Mouse (Mus musculus) midbrain, embryonic 13.5 days (tissue): ENCODE data around the gene Cbln4. TPM values are rescaled to one million over a fixed set of nuclear protein-coding genes. Genes with fewer than 3 reads are reported as not detected.
A peak's percentile ranks its signal among the peaks of the same experiment; 100 is the strongest.

Experiments
- ATAC-seq: fragments of 200-750 bp; cut with Nextera tagmentation; 2 replicates; pipeline ENCODE4 v1.8.0; 2017; ENCODE audit warnings: mild to moderate bottlenecking, moderate TSS enrichment, moderate library complexity
- H3K27ac ChIP-seq: fragments of 300-500 bp; sonication (generic); 2 replicates; pipeline ENCODE4 v1.5.1; 2015; ENCODE audit warnings: inconsistent platforms, mild to moderate bottlenecking, moderate library complexity
- H3K27me3 ChIP-seq: fragments of 300-500 bp; sonication (generic); 2 replicates; pipeline ENCODE4 v1.6.1; 2015; ENCODE audit warnings: mild to moderate bottlenecking, inconsistent platforms
- H3K36me3 ChIP-seq: fragments of 300-500 bp; sonication (generic); 2 replicates; pipeline ENCODE4 v1.6.1; 2015; ENCODE audit warnings: mild to moderate bottlenecking, inconsistent platforms
- H3K4me1 ChIP-seq: fragments of 300-500 bp; sonication (generic); replicated peaks from 2 replicates; pipeline ENCODE4 v1.6.1; 2015; ENCODE audit warnings: inconsistent platforms
- H3K4me2 ChIP-seq: fragments of 300-500 bp; sonication (generic); replicated peaks from 2 replicates; pipeline ENCODE4 v1.6.1; 2015; ENCODE audit warnings: moderate library complexity, mild to moderate bottlenecking, inconsistent platforms
- H3K4me3 ChIP-seq: fragments of 300-500 bp; sonication (generic); replicated peaks from 2 replicates; pipeline ENCODE4 v1.5.1; 2015; ENCODE audit warnings: mild to moderate bottlenecking, inconsistent platforms
- H3K9ac ChIP-seq: fragments of 300-500 bp; sonication (generic); replicated peaks from 2 replicates; pipeline ENCODE4 v1.6.1; 2015; ENCODE audit warnings: mild to moderate bottlenecking, inconsistent platforms
- H3K9me3 ChIP-seq: fragments of 300-500 bp; sonication (generic); 2 replicates; pipeline ENCODE4 v1.6.1; 2016; ENCODE audit warnings: mild to moderate bottlenecking, inconsistent platforms
- WGBS: fragments of 180-500 bp; shearing (Covaris S2); methylation state at CpG from one replicate; pipeline ENCODE4 v1.1.7; 2015; 5-methylcytosine and 5-hydroxymethylcytosine counted together
- polyA plus RNA-seq: library from polyadenylated mRNA; unstranded; fragments of >200 nt; fragmentation: Nextera tagmentation; extraction: Ambion mirVana; gene quantifications from 2 replicates; pipeline ENCODE4 v1.2.1, GENCODE M21; 2015

The Cbln4 gene
- polyA plus RNA-seq, 1 experiment from 2014 or later: 18.1 TPM

- Histone ChIP-seq H3K4me3 (no peak overlapping the region), H3K9me3 (no peaks in the 10 kb centered on the region; the same call in 1 of the 2 replicates), H3K9ac (no peak overlapping the region), H3K4me1 (peaks cover 4% of the 10 kb centered on the region; the same call in 1 of the 2 replicates), H3K27me3 (peaks cover 2% of the 10 kb centered on the region; the same call in 1 of the 2 replicates), H3K27ac (no peak overlapping the region), H3K36me3 (no peaks in the 10 kb centered on the region; the same call in 1 of the 2 replicates), H3K4me2 (no peak overlapping the region)
- ATAC-seq: peak; percentile 65
- 28% methylated on average over 12 of the region's 12 CpGs for WGBS
Measured at GRCm38 (mm10) chr2:172025459-172026130, 17.7 kb downstream of the Cbln4 start.

- H3K27me3 ChIP-seq: no peaks in the 10 kb centered on the region
- no peak for ATAC-seq
- H3K9ac ChIP-seq: no peak overlapping the region
- H3K4me2 ChIP-seq: no peak overlapping the region
- no peak overlapping the region for H3K4me3 ChIP-seq
- no peak overlapping the region for H3K27ac ChIP-seq
- no peaks in the 10 kb centered on the region for H3K36me3 ChIP-seq
- WGBS: 94% methylated on average over 10 of the region's 10 CpGs
- H3K4me1 ChIP-seq: peaks cover 7% of the 10 kb centered on the region; the same call in 1 of the 2 replicates
- H3K9me3 ChIP-seq: no peaks in the 10 kb centered on the region
Measured at GRCm38 (mm10) chr2:172006726-172007125, 36.5 kb downstream of the Cbln4 start.

DNA sequence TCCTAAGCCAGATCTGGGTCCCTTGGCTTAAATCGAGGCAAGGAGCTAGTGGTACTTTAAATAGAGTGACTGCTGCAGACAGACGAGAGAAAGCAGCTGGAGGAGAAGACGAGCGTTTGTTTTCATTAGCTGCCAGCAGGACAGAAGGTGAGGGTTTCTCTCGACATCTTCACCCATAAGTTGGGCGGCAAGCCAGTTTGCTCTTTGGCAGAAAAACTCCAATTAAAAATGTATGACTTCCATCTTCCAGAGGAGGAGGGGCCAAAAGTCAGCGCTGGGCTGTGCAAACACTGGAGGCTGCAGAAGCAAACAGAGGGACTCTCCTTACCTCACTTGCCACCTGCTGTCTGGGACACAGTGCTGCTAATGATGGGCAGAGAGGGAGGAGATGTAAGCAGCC, 37.3 kb downstream of the Cbln4 start:
- H3K36me3 ChIP-seq: no peaks in the 10 kb centered on the region
- no peaks in the 10 kb centered on the region for H3K27me3 ChIP-seq
- peak; percentile 70; the same call in 1 of the 2 replicates for ATAC-seq
- H3K4me2 ChIP-seq: no peak overlapping the region
- 44% methylated on average over 7 of the region's 7 CpGs for WGBS
- no peak overlapping the region for H3K4me3 ChIP-seq
- no peaks in the 10 kb centered on the region for H3K9me3 ChIP-seq
- peaks cover 7% of the 10 kb centered on the region; the same call in 1 of the 2 replicates for H3K4me1 ChIP-seq
- H3K27ac ChIP-seq: no peak overlapping the region
- no peak overlapping the region for H3K9ac ChIP-seq

DNA sequence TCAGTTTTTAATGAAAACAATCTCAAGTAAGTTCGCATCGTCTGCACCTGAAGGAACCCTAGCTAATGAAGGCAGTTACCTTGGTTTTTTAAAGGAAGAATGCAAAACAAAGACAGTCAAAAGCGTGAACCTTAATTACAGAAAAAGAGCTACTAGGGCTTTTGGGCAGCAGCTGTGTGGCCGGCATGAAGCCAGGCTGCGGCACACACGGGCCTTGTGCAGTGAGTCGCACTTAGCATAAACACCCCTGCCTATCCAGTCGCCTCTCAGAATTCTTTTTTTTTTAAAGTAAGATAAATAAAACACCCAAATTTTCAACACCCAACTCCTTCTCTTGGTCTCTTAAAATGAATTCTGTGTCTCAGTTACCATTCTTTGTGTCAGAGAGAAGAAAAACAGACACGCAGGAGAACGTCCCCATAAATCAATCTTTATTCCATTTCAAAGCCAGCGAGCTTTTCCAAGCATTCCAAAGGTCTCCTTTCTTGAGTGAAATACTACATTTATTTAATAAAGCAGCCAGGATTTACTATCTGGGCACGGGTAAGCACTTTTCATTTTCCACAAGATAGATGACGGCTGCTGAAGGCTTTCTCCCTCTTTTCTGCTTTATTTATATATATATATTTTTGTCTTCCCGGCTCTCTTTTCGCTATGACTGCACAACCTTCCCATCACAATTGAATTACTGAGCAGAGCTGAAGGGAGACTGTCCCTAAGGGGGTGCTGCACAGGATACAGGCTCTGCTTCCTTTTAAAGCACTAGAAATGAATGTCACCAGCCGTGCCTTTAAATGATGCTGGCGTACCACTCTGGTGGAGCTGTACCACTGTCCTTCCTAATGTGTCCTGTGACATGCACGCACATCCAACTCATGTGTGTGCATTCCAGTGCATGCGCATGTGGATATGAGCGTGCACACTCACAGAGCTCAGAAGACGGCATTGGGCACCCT, 39.0 kb downstream of the Cbln4 start:
- peaks cover 11% of the 10 kb centered on the region; the same call in 1 of the 2 replicates for H3K4me1 ChIP-seq
- H3K9me3 ChIP-seq: no peaks in the 10 kb centered on the region
- H3K9ac ChIP-seq: no peak overlapping the region
- WGBS: 73% methylated on average over 21 of the region's 21 CpGs
- no peak overlapping the region for H3K4me3 ChIP-seq
- 0 out of 2 replicates have a peak, but pooled peaks cover under 1% of the 10 kb centered on the region for H3K27me3 ChIP-seq
- no peak overlapping the region for H3K4me2 ChIP-seq
- ATAC-seq: no peak
- H3K36me3 ChIP-seq: no peaks in the 10 kb centered on the region
- H3K27ac ChIP-seq: no peak overlapping the region

- WGBS: 60% methylated on average over 6 of the region's 6 CpGs
- peak; percentile 46; the same call in 1 of the 2 replicates for ATAC-seq
- Histone ChIP-seq H3K27ac (no peak overlapping the region), H3K4me2 (no peak overlapping the region), H3K4me3 (no peak overlapping the region), H3K9me3 (no peaks in the 10 kb centered on the region), H3K36me3 (no peaks in the 10 kb centered on the region), H3K27me3 (0 out of 2 replicates have a peak, but pooled peaks cover 3% of the 10 kb centered on the region), H3K4me1 (peaks cover 9% of the 10 kb centered on the region; the same call in 1 of the 2 replicates), H3K9ac (no peak overlapping the region)
Measured at GRCm38 (mm10) chr2:171996979-171997686, 46.1 kb downstream of the Cbln4 start.

GRCm38 (mm10) chr2:171994861-171995260, 48.4 kb downstream of the Cbln4 start:
- H3K4me2 ChIP-seq: no peak overlapping the region
- 74% methylated on average over 6 of the region's 6 CpGs for WGBS
- peaks cover 9% of the 10 kb centered on the region; the same call in 1 of the 2 replicates for H3K4me1 ChIP-seq
- H3K9me3 ChIP-seq: no peaks in the 10 kb centered on the region
- H3K27ac ChIP-seq: no peak overlapping the region
- ATAC-seq: no peak
- no peaks in the 10 kb centered on the region for H3K36me3 ChIP-seq
- H3K27me3 ChIP-seq: 0 out of 2 replicates have a peak, but pooled peaks cover 3% of the 10 kb centered on the region
- no peak overlapping the region for H3K9ac ChIP-seq
- no peak overlapping the region for H3K4me3 ChIP-seq

GRCm38 (mm10) chr2:171994240-171994639, 49.0 kb downstream of the Cbln4 start:
- no peak overlapping the region for H3K4me2 ChIP-seq

GRCm38 (mm10) chr2:171986686-171987085, 56.6 kb downstream of the Cbln4 start:
- Histone ChIP-seq H3K9me3 (no peaks in the 10 kb centered on the region), H3K27ac (no peak overlapping the region), H3K4me2 (no peak overlapping the region), H3K9ac (no peak overlapping the region), H3K4me3 (no peak overlapping the region), H3K27me3 (no peaks in the 10 kb centered on the region), H3K36me3 (no peaks in the 10 kb centered on the region), H3K4me1 (peaks cover 18% of the 10 kb centered on the region)
- no peak for ATAC-seq
- WGBS: 26% methylated on average over 6 of the region's 6 CpGs

More at GRCm38 (mm10) chr2:171994240-171994639, 49.0 kb downstream of the Cbln4 start:
- ATAC-seq: no peak
- Histone ChIP-seq H3K36me3 (no peaks in the 10 kb centered on the region), H3K9ac (no peak overlapping the region), H3K27me3 (0 out of 2 replicates have a peak, but pooled peaks cover 1% of the 10 kb centered on the region), H3K9me3 (no peaks in the 10 kb centered on the region), H3K4me1 (peaks cover 4% of the 10 kb centered on the region; the same call in 1 of the 2 replicates), H3K27ac (no peak overlapping the region), H3K4me3 (no peak overlapping the region)
- WGBS: 65% methylated on average over 5 of the region's 5 CpGs

Other genes with a start within 250 kb of the Cbln4 start
- 0.22 and 0.23 TPM in 2 replicates for gene Mc3r, start 205.0 kb upstream of the Cbln4 start, polyA plus RNA-seq